Mouse (Mus musculus) c-Kit-positive CD71-positive TER-119-positive erythroid progenitor cells, embryonic 14.5 days (primary cell): ENCODE results near the gene Sox2.

Source experiments
- DNase-seq: peaks from one replicate; pipeline ENCODE4 v3.0.0-alpha.2; 2013; ENCODE audit warnings: low spot score

The Sox2 gene

GRCm38 (mm10) chr3:34649726-34650620, at the start of gene Sox2:
Gene Sox2 (plus strand): TSS chr3:34650405.
- DNase-seq, result no peak

DNA sequence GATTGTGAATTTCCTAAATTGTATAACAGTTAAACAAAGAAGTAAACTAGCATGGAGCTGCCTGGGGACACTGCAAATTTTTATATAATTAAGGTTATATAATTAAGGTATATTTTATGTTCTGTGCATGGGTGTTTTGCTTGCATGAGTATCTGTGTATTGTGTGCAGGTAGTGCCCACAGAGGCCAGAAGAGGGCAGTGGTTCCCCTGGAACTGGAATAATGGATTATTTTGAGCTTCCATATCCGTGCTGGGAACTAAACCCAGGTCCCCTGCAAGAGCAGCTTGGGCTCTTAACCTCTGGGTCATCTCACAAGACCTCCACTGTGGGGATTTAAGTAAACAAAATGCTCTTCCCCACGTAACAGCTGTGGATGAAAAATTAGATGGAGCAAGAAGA, 49.1 kb upstream of the Sox2 start:
- no peak for DNase-seq

DNA sequence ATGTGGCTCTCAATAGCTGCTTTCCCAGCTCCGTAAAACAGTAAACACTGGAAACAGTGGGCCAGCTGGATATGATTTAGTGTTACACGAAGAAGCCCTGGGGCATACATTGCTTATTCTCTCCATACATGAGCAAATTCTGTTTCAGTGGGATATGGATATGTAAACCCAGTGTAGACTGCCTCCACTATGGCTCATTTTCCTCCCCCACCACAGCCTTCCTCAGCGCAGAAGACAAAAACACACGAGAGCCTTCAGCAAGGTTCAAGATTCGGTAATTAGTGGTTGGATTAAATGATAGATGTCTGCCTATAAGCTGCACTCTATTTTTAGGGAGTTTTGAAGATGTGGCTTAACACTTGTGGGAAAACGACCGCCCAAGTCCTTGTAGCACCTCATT, 36.1 kb upstream of the Sox2 start:
- no peak for DNase-seq

GRCm38 (mm10) chr3:34615526-34615925, 34.7 kb upstream of the Sox2 start:
- DNase-seq, result no peak

DNA sequence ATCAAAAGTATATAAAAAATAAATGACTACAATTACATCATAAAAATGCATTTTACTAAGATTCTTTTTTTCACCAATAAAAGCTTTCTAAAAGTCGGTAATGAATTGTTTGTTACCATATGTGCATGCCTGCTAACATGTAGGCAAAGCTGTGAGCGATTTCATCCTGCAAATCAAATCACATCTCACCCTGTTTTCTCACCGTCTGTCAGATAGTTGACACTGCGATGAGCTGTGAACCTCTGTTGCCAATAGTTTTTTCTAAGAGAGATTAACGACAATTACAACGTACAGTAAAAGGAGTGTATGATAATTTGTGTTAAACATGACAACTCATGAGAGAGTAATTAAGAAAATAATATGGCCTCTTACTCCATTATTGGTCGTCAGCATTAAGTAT, 31.3 kb upstream of the Sox2 start:
- no peak for DNase-seq

DNA sequence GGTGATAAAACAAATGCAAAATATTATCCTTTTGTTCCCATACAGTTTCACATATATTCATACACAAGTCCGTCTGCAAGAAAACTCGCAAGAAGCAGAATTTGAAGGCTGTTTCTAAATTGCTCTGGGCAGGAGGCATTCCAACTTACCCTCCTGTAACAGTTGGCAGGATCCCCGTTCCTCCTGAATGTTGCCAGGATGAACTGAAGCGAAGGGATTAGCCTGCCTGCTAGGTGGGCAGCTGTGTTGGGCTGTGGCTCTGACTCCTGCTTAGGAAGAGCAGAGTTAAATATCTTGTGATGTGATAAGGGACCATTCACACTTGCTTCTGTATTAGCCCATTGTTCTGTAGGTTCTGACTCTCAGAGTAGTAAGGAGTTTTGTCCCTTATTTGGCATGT, 30.1 kb upstream of the Sox2 start:
- DNase-seq, result no peak

GRCm38 (mm10) chr3:34624721-34625270, 25.4 kb upstream of the Sox2 start:
- no peak for DNase-seq

DNA sequence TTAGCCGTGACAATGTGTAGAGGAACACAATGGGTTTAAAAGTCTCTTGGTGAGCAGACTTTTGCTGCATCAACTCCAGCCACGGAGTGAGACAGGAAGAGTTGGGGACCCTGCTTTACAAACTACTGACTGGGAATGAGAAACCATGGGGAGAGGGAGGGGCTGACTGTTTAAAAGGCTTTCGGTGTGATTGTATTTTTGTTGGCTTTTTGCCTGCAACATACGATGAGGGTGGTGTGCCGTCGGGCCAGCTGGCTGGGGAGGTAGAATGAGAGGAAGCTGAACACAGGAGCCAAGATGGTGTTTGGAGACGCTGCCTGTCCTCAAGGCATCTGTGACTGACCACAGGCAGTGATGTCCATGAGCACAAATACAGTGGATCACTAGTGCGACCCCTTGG, 23.7 kb upstream of the Sox2 start:
- no peak for DNase-seq

DNA sequence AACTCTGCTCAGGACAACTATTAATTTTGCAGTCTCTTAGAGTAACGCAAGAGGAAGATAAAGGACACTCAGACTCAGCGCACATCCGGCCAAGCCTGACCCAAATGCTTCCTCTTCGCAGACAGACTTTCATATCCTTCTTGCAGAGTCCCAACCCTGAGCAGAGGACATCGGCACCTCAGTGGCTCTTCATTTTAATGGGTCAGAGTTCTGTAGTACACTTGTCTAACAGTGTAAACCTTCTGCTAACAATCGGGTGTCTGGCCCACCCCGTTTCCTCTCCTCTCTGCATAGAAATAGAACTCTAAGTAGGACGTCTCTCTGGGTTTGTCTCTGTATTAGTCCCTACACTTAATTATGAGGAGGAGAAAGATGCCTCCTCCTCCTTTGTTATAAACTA, 20.2 kb upstream of the Sox2 start:
- no peak for DNase-seq

DNA sequence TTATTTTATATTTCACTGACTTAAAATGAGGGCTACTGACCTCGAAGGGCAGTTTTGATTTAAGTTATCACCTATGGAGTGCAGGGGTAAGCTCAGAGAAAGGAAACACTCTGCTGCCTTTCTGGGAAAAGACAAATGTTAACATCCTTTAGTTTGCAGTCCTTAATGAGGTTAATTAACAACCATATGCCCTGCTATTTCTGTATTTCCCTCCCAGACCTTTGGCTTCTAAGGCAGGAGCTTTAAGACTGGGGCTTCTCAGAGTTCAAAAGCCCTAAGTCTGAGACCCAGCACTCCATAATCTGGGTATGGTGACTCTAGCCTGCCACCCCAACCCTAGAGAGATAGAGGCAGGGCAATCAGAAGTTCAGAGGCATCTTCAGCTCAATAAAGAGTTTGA, 19.5 kb upstream of the Sox2 start:
- DNase-seq, result no peak

DNA sequence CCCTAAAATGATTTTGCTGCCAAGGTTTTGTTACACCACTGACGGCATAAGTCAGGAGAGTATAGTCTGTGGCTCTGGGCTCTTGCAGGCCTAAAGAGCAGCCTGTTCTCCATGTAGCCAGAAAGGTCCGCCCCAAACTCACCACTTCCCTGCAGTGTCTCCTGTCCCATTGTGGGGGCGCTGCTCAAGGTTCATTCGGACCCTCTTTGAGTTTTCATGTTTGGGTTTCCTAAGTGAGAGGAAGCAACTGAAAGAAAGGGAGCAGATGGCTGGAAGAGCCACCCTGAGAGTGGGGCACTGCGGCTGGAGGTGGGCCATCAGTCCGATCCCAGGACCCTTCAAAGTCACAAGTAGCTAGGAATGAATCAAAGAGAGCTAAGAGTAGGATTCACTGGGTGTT, 13.2 kb upstream of the Sox2 start:
- no peak for DNase-seq

GRCm38 (mm10) chr3:34637481-34637880, 12.7 kb upstream of the Sox2 start:
- DNase-seq, result no peak

GRCm38 (mm10) chr3:34637926-34638325, 12.3 kb upstream of the Sox2 start:
- no peak for DNase-seq

- no peak for DNase-seq
These were observed 11.9 kb upstream of the Sox2 start for GRCm38 (mm10) chr3:34638344-34638743.

DNA sequence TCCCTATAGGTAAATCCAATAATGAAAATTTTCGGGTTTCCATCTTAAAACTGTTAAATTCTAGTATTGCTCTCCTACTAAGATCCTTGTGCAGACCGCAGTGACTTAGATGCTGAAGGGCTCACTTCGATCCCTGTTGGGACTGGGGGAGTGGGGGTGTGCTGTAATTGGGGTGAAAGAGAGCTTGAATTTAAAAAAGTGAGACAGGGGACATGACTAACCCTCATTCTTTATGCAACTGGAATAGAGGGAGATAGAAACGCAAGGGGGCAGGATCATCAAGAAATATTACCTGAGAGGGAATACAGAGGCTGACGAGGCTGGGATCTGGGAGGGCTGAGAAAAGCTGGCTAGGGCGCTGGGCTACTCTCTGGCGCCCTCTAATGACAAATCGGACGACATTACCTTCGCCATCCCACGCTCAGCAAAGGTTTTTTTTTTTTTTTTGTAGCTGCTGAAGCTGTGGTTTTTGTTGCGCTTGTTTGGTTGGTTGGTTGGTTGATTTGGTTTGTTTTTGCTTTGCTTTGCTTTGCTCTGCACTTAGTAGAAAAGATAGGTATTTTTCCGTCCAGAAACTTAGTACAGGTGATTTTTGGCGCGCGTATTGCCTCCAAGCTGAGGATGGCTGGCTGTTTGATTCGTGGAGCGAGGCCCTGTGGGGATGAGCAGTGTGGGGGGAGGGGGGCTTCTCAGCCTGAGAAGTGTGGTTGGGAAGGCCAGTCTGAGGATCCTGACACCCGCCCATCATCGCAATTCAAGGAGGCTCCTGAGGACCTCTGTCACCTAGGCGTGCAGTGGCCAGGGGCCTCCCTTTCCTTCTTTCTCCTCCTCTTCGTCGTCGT, 11.0 kb upstream of the Sox2 start:
- no peak for DNase-seq

GRCm38 (mm10) chr3:34639873-34640270, 10.3 kb upstream of the Sox2 start:
- DNase-seq, result no peak

GRCm38 (mm10) chr3:34640276-34640675, 9.9 kb upstream of the Sox2 start:
- DNase-seq, result no peak

- no peak for DNase-seq
These were observed 9.3 kb upstream of the Sox2 start for GRCm38 (mm10) chr3:34640690-34641600.

DNA sequence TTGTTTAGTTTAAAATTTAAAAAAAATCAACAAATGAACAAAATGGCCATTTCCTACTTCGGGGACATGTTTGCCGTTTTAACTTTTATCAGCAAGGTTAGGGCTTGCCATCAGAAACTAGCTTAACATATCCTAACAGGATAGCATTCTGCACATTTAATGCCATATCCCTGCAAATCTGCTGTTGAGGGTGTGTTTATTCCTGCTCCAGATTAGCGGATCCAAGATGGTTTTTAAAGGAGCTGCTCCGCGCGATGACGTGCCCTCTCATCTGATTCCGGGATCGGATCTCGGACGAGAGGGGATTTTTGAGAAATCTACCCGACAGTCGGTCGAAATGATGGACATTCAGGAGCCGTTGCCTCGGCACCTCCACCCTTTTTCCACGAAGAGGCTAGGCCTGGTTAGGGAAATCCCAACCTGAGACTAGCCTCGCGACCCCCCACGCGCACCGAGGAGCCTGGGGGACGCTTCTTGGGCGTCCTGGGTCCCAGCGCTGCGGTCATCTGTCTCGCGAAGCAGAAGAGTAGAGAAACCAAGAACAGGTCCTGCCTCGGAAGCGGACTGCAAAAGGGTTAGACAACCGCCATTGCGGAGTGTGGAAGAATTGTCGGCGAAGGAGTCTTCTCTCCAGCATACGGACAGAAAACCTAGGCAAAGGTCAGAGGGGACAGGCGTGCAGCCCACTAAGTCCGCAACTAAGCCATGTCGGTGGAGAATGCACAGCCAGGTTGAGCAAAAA, 8.3 kb upstream of the Sox2 start:
- DNase-seq, result no peak

DNA sequence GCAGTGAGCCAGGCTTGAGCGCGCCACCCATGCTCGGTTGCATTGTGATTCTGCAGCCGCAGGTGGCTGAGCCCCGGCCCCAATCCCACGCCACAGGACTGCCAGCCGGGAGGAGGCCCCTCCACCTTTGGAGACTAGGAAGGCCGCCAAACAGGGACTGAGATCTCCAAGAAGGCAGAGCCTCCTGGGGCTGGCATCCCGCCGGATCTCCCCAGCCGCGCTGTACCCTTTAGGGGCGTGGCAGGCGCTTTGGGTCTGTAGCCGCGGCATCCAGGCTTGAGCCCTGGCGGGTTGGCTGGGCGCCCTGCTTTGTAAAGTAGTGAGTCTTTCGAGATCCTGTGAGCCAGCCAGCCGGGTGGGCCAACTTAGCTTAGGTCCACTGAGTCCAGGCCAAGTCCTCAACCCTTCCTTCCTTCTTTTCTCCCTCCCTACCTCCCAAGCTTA, 7.7 kb upstream of the Sox2 start:
- DNase-seq, result no peak

DNA sequence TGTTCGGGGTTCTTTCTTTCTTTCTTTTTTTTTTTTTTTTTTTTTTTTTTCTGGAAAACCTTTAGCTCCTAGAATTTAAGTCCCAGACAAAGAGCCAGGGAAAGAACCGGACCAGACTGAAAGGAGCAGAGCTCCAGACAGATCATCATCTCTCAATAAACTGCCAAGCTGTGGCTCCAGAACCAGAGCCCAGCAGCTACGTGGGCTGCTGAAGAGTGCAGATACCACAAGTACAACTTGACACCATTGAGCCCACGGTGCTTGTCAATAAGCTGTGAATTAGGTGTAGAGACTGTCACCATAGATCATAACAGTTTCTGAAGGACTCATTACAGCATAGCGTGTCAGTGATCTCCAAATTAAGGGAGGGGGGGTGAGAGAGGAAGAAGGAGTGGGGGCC, 7.1 kb upstream of the Sox2 start:
- no peak for DNase-seq
